Mouse (Mus musculus): ENCODE measurements around the gene Ankrd23. TPM values are rescaled to one million over a fixed set of nuclear protein-coding genes. Genes with fewer than 3 reads are reported as not detected.

The Ankrd23 gene
- polyA plus RNA-seq, 1 experiment from 2014 or later = 2.4 TPM

DNA sequence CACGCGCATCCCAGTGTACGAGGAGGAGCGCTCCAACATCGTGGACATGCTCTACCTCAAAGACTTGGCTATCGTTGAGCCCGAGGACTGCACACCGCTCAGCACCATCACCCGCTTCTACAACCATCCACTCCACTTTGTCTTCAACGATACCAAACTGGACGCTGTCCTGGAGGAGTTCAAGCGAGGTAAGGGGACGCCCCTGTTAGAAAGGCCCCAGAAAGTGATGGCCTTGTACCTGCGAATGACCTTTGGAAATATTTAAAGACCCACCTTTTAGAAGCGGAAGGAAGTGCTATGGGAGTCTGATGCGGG is 23.8 kb downstream of the Ankrd23 start:
- Histone ChIP-seq H3K4me2 (peak overlapping the region; percentile 96), H3K9me3 (replicated peaks) (no peaks in the 10 kb centered on the region), H3K4me1 (replicated peaks) (peaks cover 30% of the 10 kb centered on the region), H3K27ac (no peak overlapping the region), H3K9ac (peak overlapping the region; percentile 89), H3K27me3 (no peaks in the 10 kb centered on the region), H3K4me3 (replicated peaks) (peak overlapping the region; percentile 96), H3K36me3 (peaks cover 18% of the 10 kb centered on the region)
- ATAC-seq (ENCODE audit: low read depth) (no peak), DNase-seq (no peak)
- WGBS (ENCODE audit: insufficient replicate concordance) = 5% methylated on average over 16 of the region's 16 CpGs

DNA sequence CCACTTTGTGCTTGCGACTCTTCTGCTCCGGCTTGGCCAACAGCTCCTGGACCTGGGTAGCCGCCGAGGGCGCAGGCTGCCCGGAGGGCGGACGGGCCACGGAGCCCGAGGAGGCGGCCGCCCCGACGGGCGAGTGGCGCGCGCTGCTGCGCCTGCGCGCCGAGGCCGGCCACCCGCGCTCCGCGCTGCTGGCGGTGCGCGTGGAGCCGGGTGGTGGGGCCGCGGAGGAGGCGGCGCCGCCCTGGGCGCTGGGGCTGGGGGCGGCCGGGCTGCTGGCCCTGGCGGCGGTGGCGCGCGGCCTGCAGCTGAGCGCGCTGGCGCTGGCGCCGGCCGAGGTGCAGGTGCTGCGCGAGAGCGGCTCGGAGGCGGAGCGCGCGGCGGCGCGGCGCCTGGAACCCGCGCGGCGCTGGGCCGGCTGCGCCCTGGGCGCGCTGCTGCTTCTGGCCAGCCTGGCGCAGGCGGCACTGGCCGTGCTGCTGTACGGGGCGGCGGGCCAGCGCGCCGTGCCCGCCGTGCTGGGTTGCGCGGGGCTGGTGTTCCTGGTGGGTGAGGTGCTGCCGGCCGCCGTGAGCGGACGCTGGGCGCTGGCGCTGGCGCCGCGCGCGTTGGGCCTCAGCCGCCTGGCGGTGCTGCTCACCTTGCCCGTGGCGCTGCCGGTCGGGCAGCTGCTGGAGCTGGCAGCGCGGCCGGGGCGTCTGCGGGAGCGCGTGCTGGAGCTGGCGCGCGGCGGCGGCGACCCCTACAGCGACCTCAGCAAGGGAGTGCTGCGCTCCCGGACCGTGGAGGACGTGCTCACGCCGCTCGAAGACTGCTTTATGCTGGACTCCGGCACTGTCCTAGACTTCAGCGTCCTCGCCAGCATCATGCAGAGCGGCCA is 24.4 kb downstream of the Ankrd23 start:
- Histone ChIP-seq H3K4me2 (peak overlapping the region; percentile 96), H3K9ac (peak overlapping the region; percentile 89), H3K27ac (peak overlapping the region; percentile 94), H3K4me3 (replicated peaks) (peak overlapping the region; percentile 96), H3K9me3 (replicated peaks) (no peaks in the 10 kb centered on the region), H3K4me1 (replicated peaks) (peaks cover 30% of the 10 kb centered on the region), H3K27me3 (no peaks in the 10 kb centered on the region), H3K36me3 (peaks cover 18% of the 10 kb centered on the region)
- peak; percentile 28 for DNase-seq
- WGBS (ENCODE audit: insufficient replicate concordance) = under 1% methylated on average over 105 of the region's 126 CpGs
- peak; percentile 52 for ATAC-seq (ENCODE audit: low read depth)

DNA sequence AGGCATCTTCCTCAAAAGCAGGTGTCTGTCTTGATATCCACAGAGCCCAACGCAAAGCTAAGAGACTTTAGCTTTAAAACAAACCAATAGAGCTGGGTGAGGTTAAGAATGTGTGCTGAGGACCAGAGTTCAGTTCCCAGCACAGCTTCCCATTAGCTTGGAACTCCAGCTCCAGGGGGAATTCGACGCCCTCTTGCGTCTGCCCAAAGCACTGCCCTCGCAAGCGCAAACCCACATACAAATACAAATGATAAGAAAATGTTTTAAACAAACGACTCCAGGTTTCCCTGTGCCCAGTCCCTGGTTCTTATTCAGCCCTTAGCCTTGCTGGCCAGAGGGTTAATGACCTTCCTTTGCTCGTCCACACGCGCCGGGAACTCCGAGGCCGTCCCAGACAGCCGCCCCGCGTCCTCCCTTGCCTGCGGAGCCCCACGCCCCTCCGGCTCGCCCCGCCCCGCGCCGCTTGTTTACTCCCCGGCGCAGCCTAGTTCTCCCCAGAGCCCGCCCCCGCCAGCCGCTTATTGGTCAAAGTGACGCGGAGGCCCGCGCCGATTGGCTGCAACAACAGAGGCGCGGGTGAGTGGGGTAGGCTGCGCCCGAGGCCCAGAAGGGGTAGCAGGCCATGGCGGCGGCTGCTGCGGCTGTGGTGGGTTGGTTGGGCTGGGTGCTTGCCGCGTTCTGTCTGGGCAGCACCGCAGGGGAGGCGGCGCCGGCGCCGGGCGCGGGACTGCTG is 25.2 kb downstream of the Ankrd23 start, which contains the start of gene Cnnm3:
TSS of gene Cnnm3 (plus strand) at position 579 of the 733 bp plus-strand sequence.
- ATAC-seq (ENCODE audit: low read depth) = peak; percentile 98
- peak; percentile 96 for DNase-seq
- peak within 1 kb of the TSS; percentile 94 for H3K27ac ChIP-seq
- H3K9me3 ChIP-seq (replicated peaks) = no peaks in the 10 kb centered on the region
- H3K4me3 ChIP-seq (replicated peaks) = peak within 1 kb of the TSS; percentile 96
- peak within 1 kb of the TSS; percentile 89 for H3K9ac ChIP-seq
- H3K27me3 ChIP-seq = no peaks in the 10 kb centered on the region
- WGBS (ENCODE audit: insufficient replicate concordance) = 2% methylated on average over 51 of the region's 51 CpGs
- peak within 1 kb of the TSS; percentile 96 for H3K4me2 ChIP-seq
- H3K36me3 ChIP-seq = peaks cover 12% of the 10 kb centered on the region
- peaks cover 30% of the 10 kb centered on the region for H3K4me1 ChIP-seq (replicated peaks)

DNA sequence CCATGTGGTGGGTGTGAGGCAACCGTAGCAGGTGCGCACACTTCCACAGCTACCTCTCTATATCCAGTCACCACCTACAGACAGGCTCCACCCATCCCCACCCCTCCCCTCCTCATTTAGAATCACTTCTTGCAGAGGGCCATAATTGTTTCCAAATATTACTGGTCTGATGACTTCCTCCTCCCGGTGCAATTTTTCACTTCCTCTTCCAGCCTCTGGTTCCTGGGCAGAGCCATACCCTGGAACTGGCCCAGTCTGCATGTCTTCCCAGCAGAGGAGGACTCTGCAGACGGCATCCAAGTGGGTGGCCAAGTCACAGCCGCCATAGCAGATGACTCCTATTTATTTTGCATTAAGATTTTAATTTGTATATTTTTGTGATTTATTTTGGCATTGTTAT is 28.4 kb downstream of the Ankrd23 start:
- Histone ChIP-seq H3K36me3 (no peaks in the 10 kb centered on the region), H3K4me1 (replicated peaks) (peaks cover 8% of the 10 kb centered on the region), H3K4me2 (no peak overlapping the region), H3K9me3 (replicated peaks) (no peaks in the 10 kb centered on the region), H3K9ac (no peak overlapping the region), H3K27me3 (no peaks in the 10 kb centered on the region), H3K4me3 (replicated peaks) (no peak overlapping the region), H3K27ac (no peak overlapping the region)
- DNase-seq (no peak), ATAC-seq (ENCODE audit: low read depth) (no peak)
- 55% methylated on average over 5 of the region's 5 CpGs for WGBS (ENCODE audit: insufficient replicate concordance)

DNA sequence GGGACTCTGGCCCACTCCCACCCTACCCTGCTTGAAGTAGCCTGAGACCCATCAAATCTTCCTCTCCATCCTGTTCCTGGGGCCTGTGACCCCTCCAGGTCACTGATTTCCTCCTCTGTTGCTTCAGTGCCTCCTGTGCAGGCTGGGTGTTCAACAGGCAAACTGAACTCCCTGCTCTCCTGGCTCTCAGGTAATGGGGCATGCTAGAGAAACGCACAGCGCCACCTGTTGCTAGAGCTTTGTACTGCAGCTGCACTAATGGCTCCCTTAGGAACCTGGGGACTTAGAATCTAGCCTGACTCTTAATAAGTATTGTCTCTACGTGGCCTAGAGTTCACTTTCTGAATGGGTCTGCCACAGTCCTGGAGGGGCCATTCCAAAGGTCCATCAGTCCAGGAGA is 35.4 kb downstream of the Ankrd23 start:
- H3K9me3 ChIP-seq (replicated peaks) = no peaks in the 10 kb centered on the region
- H3K9ac ChIP-seq = no peak overlapping the region
- H3K36me3 ChIP-seq = no peaks in the 10 kb centered on the region
- peak; percentile 48; the same call in 1 of the 2 replicates for ATAC-seq (ENCODE audit: low read depth)
- H3K4me2 ChIP-seq = no peak overlapping the region
- WGBS (ENCODE audit: insufficient replicate concordance) = 4% methylated on average over 3 of the region's 3 CpGs
- no peak overlapping the region for H3K27ac ChIP-seq
- H3K4me3 ChIP-seq (replicated peaks) = no peak overlapping the region
- peak; percentile 52 for DNase-seq
- no peaks in the 10 kb centered on the region for H3K27me3 ChIP-seq
- H3K4me1 ChIP-seq (replicated peaks) = no peaks in the 10 kb centered on the region

DNA sequence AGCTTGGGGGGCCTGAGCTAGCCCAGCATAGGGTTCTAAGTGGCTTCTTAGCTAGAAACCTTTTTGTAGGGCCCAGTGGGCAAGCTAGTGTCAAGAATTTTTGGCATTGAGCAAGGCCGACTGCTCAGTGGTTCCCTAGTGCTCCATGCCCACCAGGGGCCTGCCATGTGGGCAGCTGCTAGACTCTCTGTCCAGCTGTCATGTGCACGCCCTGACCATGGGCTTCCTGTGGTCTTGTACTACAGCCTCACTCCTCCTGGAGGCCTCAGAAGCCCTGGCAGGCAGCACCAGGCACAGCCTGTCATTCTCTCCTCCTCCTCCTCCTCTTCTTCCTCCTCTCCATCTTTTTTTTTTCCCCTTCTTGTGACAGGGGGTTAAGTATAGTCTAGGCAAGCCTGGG is 39.4 kb downstream of the Ankrd23 start:
- Histone ChIP-seq H3K27me3 (no peaks in the 10 kb centered on the region), H3K9ac (no peak overlapping the region), H3K4me1 (replicated peaks) (no peaks in the 10 kb centered on the region), H3K4me2 (no peak overlapping the region), H3K27ac (no peak overlapping the region), H3K9me3 (replicated peaks) (no peaks in the 10 kb centered on the region), H3K36me3 (no peaks in the 10 kb centered on the region), H3K4me3 (replicated peaks) (no peak overlapping the region)
- DNase-seq (no peak), ATAC-seq (ENCODE audit: low read depth) (no peak)
- 53% methylated on average over 2 of the region's 2 CpGs for WGBS (ENCODE audit: insufficient replicate concordance)

DNA sequence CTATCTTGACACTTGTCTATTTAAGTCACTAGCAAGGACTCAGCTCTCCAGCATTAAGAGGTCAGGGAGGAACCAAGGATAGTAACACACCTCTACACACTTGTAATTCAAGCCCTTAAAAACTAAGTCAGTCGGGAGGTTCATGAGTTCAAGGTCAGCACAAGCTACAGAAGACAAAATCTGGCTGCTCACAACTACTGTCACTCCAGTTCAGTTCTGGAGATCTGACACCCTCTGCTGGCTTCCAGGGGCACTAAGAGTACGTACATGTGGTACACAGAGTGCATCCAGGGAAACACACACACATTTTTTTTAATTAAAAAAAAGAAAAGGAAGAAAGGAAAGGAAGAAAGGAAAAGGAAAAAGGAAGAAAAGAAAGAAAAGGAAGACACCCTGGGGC is 40.0 kb downstream of the Ankrd23 start:
- ATAC-seq (ENCODE audit: low read depth) = no peak
- no peak for DNase-seq
- no peak overlapping the region for H3K9ac ChIP-seq
- no peaks in the 10 kb centered on the region; the same call in 1 of the 2 replicates for H3K4me1 ChIP-seq (replicated peaks)
- no peaks in the 10 kb centered on the region for H3K27me3 ChIP-seq
- no peaks in the 10 kb centered on the region for H3K9me3 ChIP-seq (replicated peaks)
- H3K27ac ChIP-seq = no peak overlapping the region
- H3K4me3 ChIP-seq (replicated peaks) = no peak overlapping the region
- H3K36me3 ChIP-seq = no peaks in the 10 kb centered on the region
- WGBS (ENCODE audit: insufficient replicate concordance) = 41% methylated on average over 2 of the region's 2 CpGs
- H3K4me2 ChIP-seq = no peak overlapping the region

DNA sequence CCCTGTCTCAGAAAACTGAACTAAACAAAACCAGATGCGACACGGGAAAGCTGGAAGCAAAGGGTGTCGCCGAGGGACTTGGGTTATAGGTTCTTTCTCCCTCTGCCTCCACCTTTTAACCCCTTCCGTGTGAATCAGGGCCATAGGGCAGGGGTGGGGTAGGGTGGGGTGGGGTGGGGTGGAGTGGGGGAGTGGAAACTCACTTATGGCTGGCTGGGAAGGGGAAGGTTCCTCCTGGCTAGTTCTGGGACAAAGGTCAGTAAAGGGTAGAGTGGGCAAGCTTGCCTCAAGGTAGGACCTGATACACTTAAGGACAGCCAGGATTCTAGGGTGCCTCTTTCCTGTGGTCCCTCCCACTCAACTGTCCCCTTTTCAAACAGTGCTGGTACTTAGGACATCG is 43.4 kb downstream of the Ankrd23 start:
- H3K4me2 ChIP-seq = no peak overlapping the region
- 73% methylated on average over 6 of the region's 6 CpGs for WGBS (ENCODE audit: insufficient replicate concordance)
- H3K4me1 ChIP-seq (replicated peaks) = no peaks in the 10 kb centered on the region; the same call in 1 of the 2 replicates
- no peak overlapping the region for H3K9ac ChIP-seq
- H3K4me3 ChIP-seq (replicated peaks) = no peak overlapping the region
- no peaks in the 10 kb centered on the region for H3K9me3 ChIP-seq (replicated peaks)
- DNase-seq (no peak), ATAC-seq (ENCODE audit: low read depth) (no peak)
- no peaks in the 10 kb centered on the region for H3K27me3 ChIP-seq
- no peak overlapping the region for H3K27ac ChIP-seq
- H3K36me3 ChIP-seq = no peaks in the 10 kb centered on the region

DNA sequence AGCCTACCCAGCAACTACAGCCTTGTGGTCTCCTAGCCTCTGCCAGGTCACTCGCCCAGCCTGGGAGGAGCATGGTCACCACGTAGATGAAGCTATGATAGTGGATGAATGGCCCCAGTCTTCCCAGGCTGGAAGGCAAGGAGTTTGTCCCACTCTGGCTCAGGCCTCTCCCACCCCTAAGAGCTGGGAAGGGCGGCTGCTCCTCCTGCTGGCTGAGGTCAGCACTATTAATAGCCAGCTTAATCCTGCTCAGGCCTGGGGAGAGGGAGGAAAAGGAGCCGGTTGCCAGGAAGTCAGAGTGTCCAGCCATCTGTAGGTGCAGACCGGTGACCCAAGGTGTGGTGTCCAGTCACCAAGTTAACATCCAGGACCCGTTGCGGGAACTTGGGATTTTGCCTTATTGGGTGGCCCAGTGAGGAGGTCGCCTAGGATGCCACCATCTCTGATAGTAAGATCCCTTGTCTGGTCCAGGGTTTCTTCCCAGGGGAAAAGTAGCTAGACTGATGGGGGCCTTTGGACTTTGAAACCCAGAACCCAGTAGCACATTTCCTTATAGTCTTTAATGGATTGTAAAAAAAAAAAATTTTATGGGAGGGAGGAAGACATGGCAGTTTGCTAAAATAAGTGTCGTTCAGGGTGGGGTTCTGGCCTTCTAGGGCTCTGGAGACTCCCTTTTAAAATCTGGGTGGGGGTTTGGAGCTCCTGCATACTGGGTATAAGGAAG is 44.1 kb downstream of the Ankrd23 start:
- WGBS (ENCODE audit: insufficient replicate concordance) = 40% methylated on average over 9 of the region's 9 CpGs
- no peak for DNase-seq
- Histone ChIP-seq H3K36me3 (no peaks in the 10 kb centered on the region), H3K27ac (no peak overlapping the region), H3K4me1 (replicated peaks) (no peaks in the 10 kb centered on the region; the same call in 1 of the 2 replicates), H3K9ac (no peak overlapping the region), H3K4me2 (no peak overlapping the region), H3K4me3 (replicated peaks) (no peak overlapping the region), H3K27me3 (no peaks in the 10 kb centered on the region), H3K9me3 (replicated peaks) (no peaks in the 10 kb centered on the region)
- ATAC-seq (ENCODE audit: low read depth) = no peak

DNA sequence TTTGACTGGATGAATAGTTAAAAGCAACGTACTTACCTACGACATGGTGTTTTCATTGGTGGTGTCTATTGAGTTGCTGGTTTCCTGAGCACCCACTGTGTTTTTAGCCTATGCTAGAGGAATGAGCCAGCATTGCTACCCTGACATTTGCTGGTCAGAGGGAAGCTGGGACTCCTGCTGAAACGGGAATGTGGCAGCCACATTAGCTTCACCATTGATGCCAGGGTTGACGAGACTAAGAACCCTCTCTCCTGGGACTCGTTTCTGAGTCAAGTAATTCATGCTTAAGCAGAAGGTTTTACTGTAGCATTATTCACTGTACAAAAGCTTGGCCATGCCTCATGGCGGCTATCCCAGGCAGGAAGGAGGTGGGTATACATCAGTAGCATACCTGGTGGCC is 47.0 kb downstream of the Ankrd23 start:
- DNase-seq (no peak), ATAC-seq (ENCODE audit: low read depth) (no peak)
- Histone ChIP-seq H3K9me3 (replicated peaks) (no peaks in the 10 kb centered on the region), H3K27me3 (no peaks in the 10 kb centered on the region), H3K4me2 (no peak overlapping the region), H3K9ac (no peak overlapping the region), H3K36me3 (no peaks in the 10 kb centered on the region), H3K27ac (no peak overlapping the region), H3K4me3 (replicated peaks) (no peak overlapping the region), H3K4me1 (replicated peaks) (no peaks in the 10 kb centered on the region; the same call in 1 of the 2 replicates)
- 68% methylated on average over 6 of the region's 6 CpGs for WGBS (ENCODE audit: insufficient replicate concordance)

DNA sequence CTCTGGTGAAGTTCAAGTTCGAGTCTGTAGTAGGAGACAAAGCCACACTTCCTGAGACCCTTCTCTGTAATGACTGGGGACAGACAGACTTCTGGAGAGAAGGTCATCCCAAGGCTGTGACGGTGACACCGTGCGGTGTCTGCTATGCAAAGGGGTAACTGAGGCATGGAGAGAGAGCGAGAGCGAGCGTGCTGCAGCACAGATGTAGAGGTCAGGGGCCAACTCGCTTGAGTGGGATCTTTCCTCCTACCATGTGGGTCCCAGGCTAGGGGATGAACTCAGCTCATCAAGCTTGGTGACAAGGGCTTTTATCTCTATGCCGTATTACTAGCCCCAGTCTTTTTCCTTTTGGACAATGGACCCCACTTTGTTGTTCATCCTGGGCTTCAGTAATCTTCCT is 49.6 kb downstream of the Ankrd23 start:
- no peaks in the 10 kb centered on the region for H3K27me3 ChIP-seq
- H3K36me3 ChIP-seq = no peaks in the 10 kb centered on the region
- peaks cover 9% of the 10 kb centered on the region; the same call in 1 of the 2 replicates for H3K4me1 ChIP-seq (replicated peaks)
- H3K4me3 ChIP-seq (replicated peaks) = no peak overlapping the region
- 77% methylated on average over 9 of the region's 9 CpGs for WGBS (ENCODE audit: insufficient replicate concordance)
- no peak for DNase-seq
- no peak overlapping the region for H3K4me2 ChIP-seq
- no peak overlapping the region for H3K9ac ChIP-seq
- H3K9me3 ChIP-seq (replicated peaks) = no peaks in the 10 kb centered on the region
- no peak overlapping the region for H3K27ac ChIP-seq
- ATAC-seq (ENCODE audit: low read depth) = no peak

Data from liver, embryonic 13.5 days (tissue).